Mouse (Mus musculus) brown adipose tissue, adult 24 weeks (tissue): ENCODE data around the gene Vps33a. TPM values are rescaled to one million over a fixed set of nuclear protein-coding genes. Genes with fewer than 3 reads are reported as not detected.
"Not testable (repeated sequence)": the region's sequence is repeated elsewhere in the genome, so short reads cannot be mapped to it uniquely, and the experiment has no call there.

Experiments
- H3K27ac ChIP-seq: fragments of 200-500 bp; replicated peaks from 2 replicates; pipeline ENCODE4 v1.5.1; 2012; ENCODE audit warnings: low read depth, mild to moderate bottlenecking, low read length
- H3K4me1 ChIP-seq: fragments of 200-500 bp; 2 replicates; pipeline ENCODE4 v1.6.1; 2012; ENCODE audit warnings: low read length, mixed read lengths; ENCODE audit not compliant: control insufficient read depth, insufficient read depth, insufficient read length
- H3K4me3 ChIP-seq: fragments of 200-500 bp; 2 replicates; pipeline ENCODE4 v1.5.1; 2012; ENCODE audit warnings: low read depth, mild to moderate bottlenecking, low read length, moderate library complexity; ENCODE audit not compliant: insufficient read depth
- polyA plus RNA-seq: library from polyadenylated mRNA; stranded (reverse); fragments of >200 nt; gene quantifications from 2 replicates; pipeline ENCODE4 v1.2.4, GENCODE M21; 2012; ENCODE audit not compliant: missing spikeins, insufficient read depth, insufficient read length

Vps33a gene
- polyA plus RNA-seq, 1 experiment, result 31.5 TPM

GRCm38 (mm10) chr5:123559588-123559987, 13.2 kb downstream of the Vps33a start:
- H3K4me1 ChIP-seq, result no peaks in the 10 kb centered on the region
- no peak overlapping the region for H3K27ac ChIP-seq
- no peak overlapping the region for H3K4me3 ChIP-seq

GRCm38 (mm10) chr5:123556451-123556850, 16.4 kb downstream of the Vps33a start:
- H3K4me1 ChIP-seq, result no peaks in the 10 kb centered on the region
- H3K27ac ChIP-seq, result 0 out of 2 replicates have a peak overlapping the region, but pooled peaks have one; percentile 28
- H3K4me3 ChIP-seq, result no peak overlapping the region

- Histone ChIP-seq H3K4me1 (no peaks in the 10 kb centered on the region), H3K27ac (no peak overlapping the region), H3K4me3 (no peak overlapping the region)
These were observed 17.1 kb downstream of the Vps33a start for GRCm38 (mm10) chr5:123555693-123556092.

- Histone ChIP-seq H3K4me3 (no peak overlapping the region), H3K4me1 (no peaks in the 10 kb centered on the region; the same call in 1 of the 2 replicates), H3K27ac (no peak overlapping the region)
These were observed 39.0 kb downstream of the Vps33a start for GRCm38 (mm10) chr5:123533801-123534200.

- H3K4me1 ChIP-seq, result no peaks in the 10 kb centered on the region; the same call in 1 of the 2 replicates
- H3K27ac ChIP-seq, result no peak overlapping the region
- no peak overlapping the region for H3K4me3 ChIP-seq
These were observed 42.8 kb downstream of the Vps33a start for GRCm38 (mm10) chr5:123530056-123530455.

GRCm38 (mm10) chr5:123528641-123529040, 44.2 kb downstream of the Vps33a start:
- H3K4me3 ChIP-seq, result no peak overlapping the region
- H3K4me1 ChIP-seq, result no peaks in the 10 kb centered on the region
- no peak overlapping the region for H3K27ac ChIP-seq

- no peaks in the 10 kb centered on the region for H3K4me1 ChIP-seq
- no peak overlapping the region for H3K27ac ChIP-seq
- H3K4me3 ChIP-seq, result no peak overlapping the region
These were observed 46.8 kb downstream of the Vps33a start for GRCm38 (mm10) chr5:123525916-123526495.

GRCm38 (mm10) chr5:123525281-123525680, 47.6 kb downstream of the Vps33a start, which contains the start of gene Gm49027:
Gene Gm49027 (minus strand): TSS chr5:123525488.
- peak within 1 kb of the TSS; percentile 80 for H3K4me3 ChIP-seq
- H3K4me1 ChIP-seq, result no peaks in the 10 kb centered on the region
- no peak within 1 kb of the TSS for H3K27ac ChIP-seq

- Histone ChIP-seq H3K4me3 (peak overlapping the region; percentile 80), H3K4me1 (no peaks in the 10 kb centered on the region), H3K27ac (no peak overlapping the region)
These were observed 48.5 kb downstream of the Vps33a start for GRCm38 (mm10) chr5:123524393-123524750.

- peak within 1 kb of the TSS; percentile 84 for H3K4me3 ChIP-seq
- H3K4me1 ChIP-seq, result no peaks in the 10 kb centered on the region
These were observed 49.0 kb downstream of the Vps33a start, which contains the start of gene Diablo for GRCm38 (mm10) chr5:123523692-123524392. Gene Diablo (minus strand): TSS chr5:123524176.

GRCm38 (mm10) chr5:123522166-123522565, 50.7 kb downstream of the Vps33a start:
- H3K4me1 ChIP-seq, result no peaks in the 10 kb centered on the region
- no peak overlapping the region for H3K4me3 ChIP-seq
- H3K27ac ChIP-seq, result no peak overlapping the region

More at GRCm38 (mm10) chr5:123523692-123524392, 49.0 kb downstream of the Vps33a start, which contains the start of gene Diablo:
- peak within 1 kb of the TSS; percentile 71 for H3K27ac ChIP-seq

- H3K27ac ChIP-seq, result no peak overlapping the region
- no peak overlapping the region for H3K4me3 ChIP-seq
- no peaks in the 10 kb centered on the region for H3K4me1 ChIP-seq
These were observed 51.2 kb downstream of the Vps33a start for GRCm38 (mm10) chr5:123521621-123522020.

- H3K27ac ChIP-seq, result no peak overlapping the region
- no peaks in the 10 kb centered on the region for H3K4me1 ChIP-seq
- no peak overlapping the region for H3K4me3 ChIP-seq
These were observed 52.2 kb downstream of the Vps33a start for GRCm38 (mm10) chr5:123520666-123521065.

GRCm38 (mm10) chr5:123514871-123515270, 58.0 kb downstream of the Vps33a start:
- Histone ChIP-seq H3K27ac (no peak overlapping the region), H3K4me1 (no peaks in the 10 kb centered on the region), H3K4me3 (no peak overlapping the region)

GRCm38 (mm10) chr5:123512102-123512501, 60.7 kb downstream of the Vps33a start:
- H3K4me3 ChIP-seq, result no peak overlapping the region
- H3K4me1 ChIP-seq, result no peaks in the 10 kb centered on the region
- no peak overlapping the region for H3K27ac ChIP-seq

GRCm38 (mm10) chr5:123511426-123511825, 61.4 kb downstream of the Vps33a start:
- not testable (repeated sequence) for H3K27ac ChIP-seq, H3K4me1 ChIP-seq, H3K4me3 ChIP-seq
